Mouse (Mus musculus) layer of hippocampus, adult 8-10 months (tissue): ENCODE measurements around the gene Tssk6. TPM values are rescaled to one million over a fixed set of nuclear protein-coding genes. Genes with fewer than 3 reads are reported as not detected.

Experiments used
- DNase-seq, 2 experiments: peaks; one replicate each; pipeline ENCODE4 v3.0.0; 2022; ENCODE audit warnings: low spot score in 2 of 2
- total RNA-seq, 4 experiments: library from RNA; stranded (reverse); gene quantifications; 2 replicates each; pipeline ENCODE4 v1.2.4; 2022

Tssk6 gene
- total RNA-seq, 4 experiments from 2014 or later = 0.41 to 0.47 TPM; not detected in 2

DNA sequence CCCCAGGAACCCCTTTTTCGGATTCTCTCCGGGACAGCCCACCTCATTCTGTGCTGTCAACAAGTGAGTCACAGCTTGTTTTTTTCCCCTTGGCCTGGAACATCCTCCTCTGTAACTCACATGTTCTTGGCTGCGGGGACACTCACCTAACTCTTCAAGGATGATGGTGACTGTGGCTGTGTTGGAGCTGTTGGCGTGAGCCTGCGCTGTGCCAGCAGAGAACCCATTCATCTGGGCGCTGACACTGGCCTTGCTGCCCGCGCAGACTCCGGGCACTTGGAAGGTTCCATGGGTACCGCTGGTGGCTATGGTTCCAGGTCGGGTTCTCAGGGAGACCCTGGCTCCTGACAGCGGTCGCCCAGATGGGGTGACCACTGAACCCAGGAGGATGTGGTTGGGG, 17.8 kb upstream of the Tssk6 start:
- no peak for DNase-seq

DNA sequence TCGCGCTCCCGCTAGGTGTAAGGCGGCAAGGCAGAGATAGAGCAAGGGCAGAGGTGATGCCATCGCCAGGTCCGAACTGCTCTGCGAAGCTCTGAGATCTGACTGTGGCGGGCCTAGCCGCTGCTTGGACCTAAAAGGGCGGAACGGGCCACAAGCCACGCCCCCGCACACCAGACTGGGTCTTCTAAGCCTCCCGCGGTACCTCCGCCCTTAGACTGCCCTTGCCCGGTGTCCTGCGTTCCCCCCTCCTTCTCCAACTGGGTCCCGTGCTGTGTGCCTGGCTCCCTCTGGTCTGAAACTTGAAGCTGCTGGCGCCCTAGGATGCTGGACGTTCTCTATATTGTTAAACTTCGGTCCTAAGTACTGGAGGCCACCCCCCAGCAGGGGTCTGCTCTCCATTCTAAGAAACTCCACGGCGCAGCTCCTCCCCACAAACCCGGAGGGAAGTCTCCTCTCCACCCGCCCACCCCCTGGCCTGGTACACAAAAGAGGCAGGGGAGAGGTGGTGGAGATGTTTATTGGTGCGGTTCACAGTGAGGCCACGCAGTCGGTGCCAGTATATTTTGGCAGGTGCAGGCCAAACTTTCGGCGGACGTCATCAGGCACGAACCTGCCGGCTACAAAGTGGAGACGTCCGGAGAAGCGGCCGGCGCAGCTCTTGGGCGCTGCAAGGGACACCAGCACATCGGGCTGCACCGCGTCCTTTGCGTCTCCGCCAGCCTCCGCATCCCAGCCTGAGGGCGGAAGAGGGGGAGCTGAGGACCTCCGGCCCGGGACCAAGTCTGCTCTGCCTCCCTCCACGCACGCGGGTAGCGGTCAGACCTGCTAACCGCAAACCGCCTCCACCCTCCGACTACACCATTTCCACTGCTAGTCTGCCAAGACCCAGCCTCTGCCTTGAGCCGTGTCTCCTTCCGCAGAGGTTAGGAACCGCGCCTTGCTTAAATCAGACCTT, 14.4 kb upstream of the Tssk6 start, which contains the start of gene Cilp2:
Gene Cilp2, minus strand, starts transcription at position 399 of the 955 bp plus-strand sequence.
- no peak for DNase-seq

GRCm38 (mm10) chr8:69888244-69888866, 13.6 kb upstream of the Tssk6 start:
- DNase-seq = no peak

- no peak for DNase-seq
Observed at GRCm38 (mm10) chr8:69888902-69889301, 13.1 kb upstream of the Tssk6 start.

GRCm38 (mm10) chr8:69890813-69891241, 11.2 kb upstream of the Tssk6 start:
- DNase-seq = peak; percentile 45 to 70

DNA sequence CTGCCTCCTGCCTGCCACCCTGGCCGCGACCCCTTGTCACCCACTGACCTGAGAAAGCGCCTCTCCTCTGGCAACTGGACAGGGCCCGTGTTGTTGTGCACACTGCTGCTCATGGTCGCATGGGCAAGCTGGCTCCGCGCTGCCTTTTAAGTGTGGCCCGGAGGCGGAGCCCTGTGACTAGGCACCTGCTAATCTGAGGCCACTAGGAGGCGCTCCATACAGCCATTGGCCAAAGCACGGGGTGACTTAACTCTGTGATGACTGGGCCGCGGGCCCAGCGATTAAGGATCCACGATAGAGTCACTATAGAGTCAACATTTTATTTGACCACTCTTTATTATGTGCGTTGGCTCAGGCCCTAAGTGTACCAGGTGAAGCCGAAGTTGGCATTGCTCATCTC, 8.1 kb upstream of the Tssk6 start:
- peak in 1 of 2 experiments; percentile 62 for DNase-seq

GRCm38 (mm10) chr8:69894836-69895332, 7.1 kb upstream of the Tssk6 start:
- DNase-seq = no peak

DNA sequence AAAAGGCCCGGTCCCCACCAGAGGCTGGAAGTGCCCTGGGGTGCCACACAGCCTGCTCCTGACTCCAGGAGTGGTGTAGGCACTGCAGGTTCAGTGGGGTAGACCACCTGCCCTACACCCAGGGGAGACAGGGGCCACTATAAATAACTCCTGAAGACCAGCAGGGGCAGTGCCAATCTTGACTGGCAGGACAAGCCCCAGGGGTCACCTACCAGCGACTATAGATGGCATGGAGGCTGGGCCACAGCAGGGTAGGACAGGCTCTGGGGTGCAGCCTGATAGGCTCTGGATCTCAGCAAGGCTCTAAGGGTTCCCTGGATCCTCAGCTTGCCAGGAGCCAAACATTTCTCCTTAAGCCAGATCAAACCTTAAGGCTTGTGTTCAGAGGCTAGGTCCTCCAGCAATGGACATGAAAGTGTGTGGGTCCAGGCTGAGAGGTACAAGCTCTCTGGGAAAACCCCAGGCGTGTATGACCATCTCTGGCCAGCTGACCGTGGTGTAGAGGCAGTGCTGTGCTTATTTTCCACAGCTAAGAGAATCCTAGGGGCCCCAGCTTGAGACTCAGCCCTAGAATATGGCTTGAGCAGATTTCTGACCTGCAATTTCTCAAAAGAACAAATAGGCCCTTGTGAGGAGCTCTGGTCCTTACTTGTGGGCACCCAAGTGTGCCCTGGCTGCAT, 6.1 kb upstream of the Tssk6 start:
- DNase-seq = no peak

- DNase-seq = no peak
Observed at GRCm38 (mm10) chr8:69897857-69898256, 4.1 kb upstream of the Tssk6 start.

GRCm38 (mm10) chr8:69899876-69900275, 2.1 kb upstream of the Tssk6 start:
- DNase-seq = no peak

- DNase-seq = no peak
Observed at GRCm38 (mm10) chr8:69900895-69901451, 1.0 kb upstream of the Tssk6 start.

- DNase-seq = peak; percentile 94 to 98
Observed at GRCm38 (mm10) chr8:69901484-69902162, 361 bp upstream of the Tssk6 start.

GRCm38 (mm10) chr8:69903063-69903542, 1.1 kb downstream of the Tssk6 start:
- peak; percentile 99 to 100 for DNase-seq

DNA sequence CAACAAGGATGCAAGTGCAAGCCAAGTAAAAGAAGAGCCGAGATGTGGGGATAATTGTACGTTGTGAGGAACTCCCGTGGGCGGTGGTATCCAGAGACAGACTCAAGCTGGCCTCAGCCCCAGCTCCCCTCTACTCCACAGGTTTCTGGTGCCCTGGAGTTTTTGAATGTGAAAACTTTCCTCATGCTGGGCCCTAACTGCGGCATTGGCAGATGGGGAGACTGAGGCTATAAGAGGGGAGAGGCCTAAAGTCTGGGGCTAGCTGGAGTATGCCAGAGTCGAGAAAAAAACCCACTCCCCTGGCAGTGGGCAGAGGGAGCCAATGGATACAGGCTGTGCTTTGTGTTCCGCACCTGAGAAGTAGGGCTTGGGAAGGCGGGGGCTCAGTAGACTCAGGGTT, 2.1 kb downstream of the Tssk6 start:
- DNase-seq = no peak

- no peak for DNase-seq
Observed at GRCm38 (mm10) chr8:69906260-69906659, 4.3 kb downstream of the Tssk6 start.

GRCm38 (mm10) chr8:69907106-69907505, 5.1 kb downstream of the Tssk6 start:
- DNase-seq = no peak

GRCm38 (mm10) chr8:69911917-69912316, 9.9 kb downstream of the Tssk6 start:
- DNase-seq = no peak

DNA sequence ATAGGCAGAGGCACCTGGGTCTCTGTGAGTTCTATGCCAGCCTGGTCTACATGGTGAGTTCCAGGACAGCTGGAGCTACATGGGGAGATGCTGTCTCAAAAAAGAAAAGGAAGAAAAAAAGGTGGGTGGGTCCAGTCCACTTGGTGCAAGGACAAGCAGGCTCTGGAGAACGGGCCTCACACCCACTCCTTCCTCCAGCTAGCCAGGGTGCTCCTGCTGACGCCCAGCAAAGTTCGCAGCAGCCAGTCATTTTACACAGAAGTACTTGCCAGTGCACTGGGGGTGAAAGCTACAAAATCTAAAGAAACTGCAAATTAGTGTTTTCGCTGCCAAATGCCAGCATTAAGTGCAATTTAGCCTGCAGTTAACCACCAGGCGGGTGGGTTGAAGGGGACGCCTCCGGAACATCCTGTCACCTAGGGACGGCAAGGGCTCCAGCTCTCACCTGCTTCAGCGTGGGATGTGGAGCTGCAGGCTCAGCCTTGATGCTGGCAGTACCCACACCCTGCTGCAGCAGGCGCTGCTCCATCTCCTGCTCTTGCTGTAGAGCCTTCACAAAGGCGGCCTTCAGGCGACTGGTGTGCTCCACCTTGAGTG, 10.6 kb downstream of the Tssk6 start:
- no peak for DNase-seq

- no peak for DNase-seq
Observed at GRCm38 (mm10) chr8:69914526-69914925, 12.5 kb downstream of the Tssk6 start.

- DNase-seq = peak in 1 of 2 experiments; percentile 36
Observed at GRCm38 (mm10) chr8:69915748-69916147, 13.8 kb downstream of the Tssk6 start.
